Mouse (Mus musculus): ENCODE data around the gene Gm17409.
A peak's percentile ranks its signal among the peaks of the same experiment; 100 is the strongest.

DNA sequence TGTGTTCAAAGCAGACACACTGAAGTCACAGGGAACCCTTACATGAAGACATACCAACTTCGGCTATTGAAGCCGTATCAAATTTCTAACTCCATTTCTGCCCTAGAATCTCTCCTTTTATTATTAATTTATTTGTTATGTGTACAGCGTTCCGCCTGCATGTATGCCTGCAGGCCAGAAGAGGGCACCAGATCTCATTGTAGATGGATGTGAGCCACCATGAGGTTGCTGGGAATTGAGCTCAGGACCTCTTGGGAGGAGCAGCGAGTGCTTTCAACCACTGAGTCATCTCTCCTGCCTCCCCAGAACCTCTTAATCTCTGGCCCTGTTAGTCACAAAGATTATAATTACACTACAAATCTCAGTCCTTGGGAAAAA lies 12.4 kb upstream of the Gm17409 start:
- TF ChIP-seq POLR2A (IDR thresholded peaks at IDR 0.05; ENCODE audit: extremely low read depth, insufficient read depth, low read length) (no peak), CTCF (IDR thresholded peaks at IDR 0.05; ENCODE audit: extremely low read depth, insufficient read depth, low read length) (0 out of 2 replicates have a peak, but pooled peaks have one; percentile 3)

All from cortical plate, adult 2 months (tissue).